Mouse (Mus musculus) G1E (cell line): ENCODE data around the gene Metap2.

Experiments used
- CTCF ChIP-seq: IDR thresholded peaks from 2 replicates; pipeline ENCODE4 v1.5.1; 2012; ENCODE audit warnings: low read depth, low read length, inconsistent platforms, mixed read lengths
- TAL1 ChIP-seq: conservative IDR thresholded peaks from 2 replicates; pipeline ENCODE4 v1.6.1; 2012; ENCODE audit warnings: low read depth, low read length, inconsistent platforms, mixed read lengths

DNA sequence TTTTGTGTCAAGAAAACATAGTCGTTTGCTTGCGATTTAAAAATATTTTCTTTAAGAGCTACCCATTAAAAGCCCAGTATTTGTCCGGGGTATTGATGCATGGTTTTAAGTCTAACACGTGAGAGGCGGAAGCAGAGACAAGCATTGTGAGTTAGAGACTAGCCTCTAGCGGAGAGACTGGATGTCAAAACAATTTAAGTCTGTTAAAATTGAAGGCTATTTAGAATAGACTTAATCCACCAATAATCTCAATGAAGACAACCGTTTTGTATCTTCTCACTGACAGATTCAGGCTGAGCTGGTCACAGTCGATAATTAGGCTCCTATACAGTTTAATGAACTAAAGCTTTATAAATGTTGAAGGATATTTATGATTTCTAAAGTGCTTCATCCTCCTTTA lies 42.8 kb upstream of the Metap2 start:
- TF ChIP-seq CTCF (no peak), TAL1 (no peak)
